Mouse (Mus musculus): ENCODE measurements around the gene Pecam1. TPM values are rescaled to one million over a fixed set of nuclear protein-coding genes. Genes with fewer than 3 reads are reported as not detected.
"Not testable (repeated sequence)": the region's sequence is repeated elsewhere in the genome, so short reads cannot be mapped to it uniquely, and the experiment has no call there.

Pecam1 gene
- total RNA-seq, 2 experiments from 2014 or later: 92.5 to 98.5 TPM

DNA sequence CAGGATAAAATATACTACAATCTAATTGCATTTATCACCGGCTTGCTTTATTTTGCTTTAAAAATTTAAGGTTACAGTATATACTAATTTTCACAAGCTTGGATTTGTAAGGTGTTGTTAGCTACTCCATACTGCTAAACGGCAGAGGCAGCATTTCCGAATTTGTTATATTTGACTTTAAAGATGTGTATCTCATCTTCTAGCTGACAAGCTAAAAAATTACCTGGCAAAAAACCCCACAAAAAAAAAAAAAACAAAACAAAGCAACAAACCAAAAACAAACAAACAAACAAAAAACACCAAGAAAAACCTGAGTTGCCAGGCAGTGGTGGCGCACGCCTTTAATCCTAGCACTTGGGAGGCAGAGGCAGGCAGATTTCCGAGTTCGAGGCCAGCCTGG is 27.7 kb upstream of the Pecam1 start:
- DNase-seq: no peak

DNA sequence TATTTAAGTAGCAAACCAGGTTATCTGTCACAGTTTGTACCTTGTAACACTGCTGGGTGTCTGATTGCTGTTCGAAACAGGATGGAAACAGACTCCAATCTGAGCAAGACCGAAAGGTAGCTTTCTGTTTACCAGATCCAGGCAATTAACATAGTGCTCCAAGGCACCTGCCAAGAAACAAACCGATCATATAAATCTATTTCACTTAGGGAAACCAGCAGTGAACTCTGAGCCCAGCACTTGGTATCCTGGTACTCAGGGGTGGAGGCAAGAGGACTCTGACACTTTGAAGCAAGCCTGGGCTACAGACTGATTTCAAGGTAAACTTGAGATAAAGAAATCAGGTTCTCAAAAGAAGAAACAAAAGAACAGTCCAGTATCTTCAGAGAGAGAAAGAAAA is 27.0 kb upstream of the Pecam1 start:
- no peak for DNase-seq
- intact Hi-C loops (cut with DNase I; ENCODE audit: low total_unique reads): no loop called here

More for the DNA sequence above, 27.7 kb upstream of the Pecam1 start:
- intact Hi-C loops (cut with DNase I; ENCODE audit: low total_unique reads): no loop called here

DNA sequence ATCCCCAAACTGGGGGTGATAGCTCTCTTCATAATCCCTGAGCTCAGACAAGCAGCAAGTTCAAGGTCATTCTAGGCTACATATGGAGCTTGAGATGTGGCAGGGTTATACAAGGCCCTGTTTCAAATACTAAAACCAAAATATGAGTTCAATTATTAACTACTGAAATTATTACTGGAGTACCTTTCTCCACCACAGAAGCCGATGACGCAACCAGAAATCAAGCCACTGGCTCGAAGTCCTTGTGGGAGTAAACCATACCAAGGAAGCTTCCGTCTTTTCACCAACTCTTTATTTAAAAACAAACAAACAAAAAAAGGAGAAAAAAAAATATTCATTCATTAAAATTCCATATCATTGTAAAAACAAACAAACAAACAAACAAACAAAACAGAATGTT is 26.5 kb upstream of the Pecam1 start:
- no peak for DNase-seq
- intact Hi-C loops (cut with DNase I; ENCODE audit: low total_unique reads): no loop called here

DNA sequence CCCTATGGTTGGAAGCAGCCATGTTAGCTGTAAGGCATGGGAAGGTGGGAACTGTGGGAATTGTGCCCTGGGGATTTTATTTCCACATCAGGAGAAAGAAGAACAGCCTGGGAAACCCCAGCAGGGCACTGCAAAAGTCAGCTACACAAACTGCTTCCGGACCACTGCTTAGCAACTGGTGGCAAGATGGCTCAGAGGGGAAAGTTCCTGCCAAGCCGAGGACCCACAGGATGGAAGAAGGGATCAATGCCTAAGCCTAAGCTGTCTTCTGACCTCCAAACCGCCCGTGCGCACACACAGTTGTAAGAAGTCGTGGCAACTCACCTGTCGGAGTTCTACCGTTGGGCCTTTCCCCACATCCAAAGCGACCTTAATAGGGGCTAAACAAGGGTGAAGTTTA is 22.6 kb upstream of the Pecam1 start:
- no peak for DNase-seq
- intact Hi-C loops (cut with DNase I; ENCODE audit: low total_unique reads): no loop called here

DNA sequence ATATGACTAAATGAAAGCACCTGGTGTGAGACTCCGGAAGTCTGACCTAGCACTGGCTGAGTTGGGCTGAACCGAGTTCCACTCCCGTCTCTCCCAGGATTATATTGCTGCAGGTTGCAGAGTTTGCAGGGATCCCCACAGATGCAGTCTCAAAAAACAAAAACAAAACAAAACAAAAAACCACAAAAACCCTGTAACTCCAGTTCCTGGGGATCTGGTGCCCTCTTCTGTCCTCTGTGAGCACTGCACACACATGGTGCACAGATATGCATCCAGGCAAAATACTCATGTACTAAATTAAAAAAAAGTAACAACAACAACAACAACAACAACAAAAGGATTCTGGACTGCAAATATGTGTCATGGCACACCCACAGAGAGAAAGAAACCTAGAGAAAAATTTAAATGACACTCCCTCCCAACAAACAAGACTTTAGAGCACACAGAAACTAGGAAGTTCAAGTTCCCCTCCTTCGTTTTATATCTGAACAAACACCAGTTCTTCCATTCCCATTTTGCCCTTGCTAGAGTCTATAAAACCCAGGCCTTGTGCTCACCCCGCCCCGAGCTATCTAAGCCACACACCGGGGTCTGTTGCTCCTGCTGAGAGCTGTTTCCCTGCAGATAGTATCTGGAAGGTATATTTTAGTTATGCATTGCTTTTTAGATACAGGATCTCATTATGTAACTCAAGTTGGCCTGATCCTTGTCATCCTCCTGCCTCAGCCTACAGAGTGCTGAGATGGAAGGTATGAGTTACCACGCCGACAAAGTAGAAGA is 20.0 kb upstream of the Pecam1 start:
- intact Hi-C loops (cut with DNase I; ENCODE audit: low total_unique reads): no loop called here
- DNase-seq: no peak

DNA sequence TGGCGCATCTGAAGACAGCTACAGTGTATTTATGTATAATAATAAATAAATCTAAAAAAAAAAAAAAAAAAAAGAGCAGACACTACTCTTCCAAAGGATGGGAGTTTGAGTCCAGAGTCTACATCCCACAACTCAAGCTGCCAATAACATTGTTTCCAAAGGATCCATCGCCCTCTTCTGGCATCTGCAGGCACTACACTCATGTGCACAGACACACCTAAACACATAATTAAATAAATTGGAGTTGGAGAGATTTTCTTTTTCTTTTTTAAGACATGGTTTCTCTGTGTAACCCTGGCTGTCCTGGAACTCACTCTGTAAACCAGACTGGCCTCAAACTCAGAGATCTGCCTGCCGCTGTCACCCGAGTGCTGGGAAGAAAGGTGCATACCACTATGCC is 17.1 kb upstream of the Pecam1 start:
- intact Hi-C loops (cut with DNase I; ENCODE audit: low total_unique reads): no loop called here
- DNase-seq: no peak

DNA sequence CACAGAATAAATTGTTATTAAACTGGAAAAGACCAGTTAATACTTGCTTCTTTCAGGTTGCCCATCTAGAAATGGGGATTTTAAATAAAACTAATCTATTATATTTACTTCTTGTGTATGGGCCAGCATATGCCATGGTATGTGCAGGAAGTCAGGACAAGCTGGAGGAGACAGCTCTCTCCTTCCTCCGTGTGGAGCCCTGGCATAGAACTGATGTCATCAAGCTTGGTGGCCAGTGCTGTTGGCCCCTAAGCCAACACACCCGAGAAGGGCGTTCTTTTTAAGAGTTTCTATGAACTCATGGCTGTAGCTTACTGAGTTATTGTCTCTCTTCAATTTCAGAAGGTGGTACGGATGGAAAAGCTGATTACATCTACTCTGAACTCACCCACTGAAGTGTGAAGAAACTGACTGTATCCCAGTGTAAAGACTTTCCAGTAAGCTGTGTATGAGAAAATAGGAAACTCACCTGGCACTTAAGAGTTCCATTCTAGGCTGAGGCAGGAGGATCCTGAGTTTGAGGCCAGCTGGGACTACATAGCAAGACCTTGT is 16.3 kb upstream of the Pecam1 start:
- intact Hi-C loops (cut with DNase I; ENCODE audit: low total_unique reads): no loop called here
- DNase-seq: no peak

DNA sequence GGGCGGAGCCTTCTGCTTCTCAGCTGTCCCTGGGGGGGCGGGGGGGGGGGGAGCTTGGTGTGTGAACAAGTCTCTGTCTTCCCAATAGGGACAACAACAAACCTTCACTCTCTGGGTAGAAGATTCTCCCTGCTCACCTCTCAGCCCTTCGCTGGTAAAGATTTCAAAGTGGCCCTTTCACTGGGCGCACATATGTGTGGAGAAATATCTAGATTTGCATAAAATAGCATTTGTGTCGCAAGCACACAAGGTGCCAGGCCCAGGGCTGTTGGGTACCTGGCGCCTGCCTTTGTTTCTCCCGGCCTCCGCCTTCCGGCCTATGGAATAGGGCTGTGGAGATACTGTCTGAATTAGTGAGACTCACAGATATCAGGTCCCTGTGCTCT is 12.4 kb upstream of the Pecam1 start:
- DNase-seq: no peak
- intact Hi-C loops (cut with DNase I; ENCODE audit: low total_unique reads): no loop called here

DNA sequence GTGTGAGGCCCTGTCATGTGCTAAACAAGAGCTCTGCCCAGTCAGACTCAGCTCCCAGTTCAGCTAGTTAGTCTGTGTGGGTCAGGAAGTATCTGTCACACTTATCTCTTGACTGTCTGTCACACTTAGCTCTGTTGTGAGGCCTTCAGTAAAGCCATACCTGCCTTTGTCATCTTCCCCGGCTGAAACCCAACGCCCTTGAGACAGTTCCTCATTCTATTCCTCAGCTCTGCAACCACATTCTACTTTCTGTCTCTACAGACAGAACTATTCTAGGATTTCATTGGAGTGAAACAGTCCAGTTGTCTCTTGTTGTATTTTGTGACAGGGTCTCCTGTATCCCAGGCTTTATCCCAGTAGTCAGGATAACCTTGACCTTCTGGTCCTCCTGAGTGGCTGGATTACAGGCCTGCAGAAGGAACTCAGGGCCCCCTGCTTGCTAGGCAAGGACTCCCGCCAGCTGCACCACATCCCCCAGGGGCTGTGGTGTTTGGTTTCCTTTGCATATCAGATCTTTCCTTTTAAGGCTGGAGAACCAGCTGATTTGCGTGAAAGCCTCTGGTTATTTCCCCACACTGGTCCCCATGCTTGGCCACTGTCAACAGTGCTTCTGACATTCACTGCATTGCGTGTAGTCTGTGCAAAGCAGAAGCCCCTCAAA is 11.8 kb upstream of the Pecam1 start:
- DNase-seq: peak; percentile 36
- intact Hi-C loops (cut with DNase I; ENCODE audit: low total_unique reads): no loop called here

DNA sequence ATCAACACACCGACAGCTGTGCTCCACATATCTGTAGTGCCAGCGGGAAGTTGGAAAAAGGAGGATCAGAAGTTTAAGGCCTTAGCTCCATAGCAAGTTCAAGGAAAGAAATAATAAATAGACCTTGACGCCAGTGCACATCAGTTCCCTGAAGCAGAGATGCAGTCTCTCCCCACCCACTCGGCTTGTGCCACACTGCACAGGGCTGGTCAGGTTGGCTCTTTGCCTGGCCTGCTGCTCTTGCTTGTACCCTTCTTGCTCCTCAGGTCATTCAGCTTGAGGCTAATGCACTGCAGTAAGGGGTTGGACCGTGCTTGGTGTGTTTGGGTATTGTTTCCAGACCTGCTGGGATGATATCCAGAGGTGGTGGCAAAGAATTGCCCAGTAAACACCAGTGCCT is 10.1 kb upstream of the Pecam1 start:
- intact Hi-C loops (cut with DNase I; ENCODE audit: low total_unique reads): no loop called here
- DNase-seq: no peak

DNA sequence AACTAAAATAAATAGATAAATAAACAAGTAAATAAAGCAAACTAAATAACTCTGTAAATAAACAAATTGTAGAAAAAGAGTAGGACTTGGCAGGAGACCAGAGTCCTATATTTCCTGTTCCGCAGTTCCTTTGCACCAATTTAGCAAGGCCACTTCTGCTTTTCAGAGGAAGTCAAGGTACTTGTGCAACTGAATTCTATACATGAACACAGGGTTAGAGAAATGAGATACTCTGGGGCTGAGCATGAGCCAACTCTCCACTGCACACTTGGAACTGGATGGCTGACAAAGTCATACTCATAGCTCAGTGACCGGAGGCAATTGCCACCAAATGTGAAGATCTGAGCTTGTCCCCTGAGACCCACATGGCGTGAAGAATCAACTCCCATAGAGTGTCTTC is 8.6 kb upstream of the Pecam1 start:
- intact Hi-C loops (cut with DNase I; ENCODE audit: low total_unique reads): loop anchor here (10.0 kb wide), 1 partner anchor 254 kb away; no protein-coding TSS in a partner anchor
- DNase-seq: no peak

DNA sequence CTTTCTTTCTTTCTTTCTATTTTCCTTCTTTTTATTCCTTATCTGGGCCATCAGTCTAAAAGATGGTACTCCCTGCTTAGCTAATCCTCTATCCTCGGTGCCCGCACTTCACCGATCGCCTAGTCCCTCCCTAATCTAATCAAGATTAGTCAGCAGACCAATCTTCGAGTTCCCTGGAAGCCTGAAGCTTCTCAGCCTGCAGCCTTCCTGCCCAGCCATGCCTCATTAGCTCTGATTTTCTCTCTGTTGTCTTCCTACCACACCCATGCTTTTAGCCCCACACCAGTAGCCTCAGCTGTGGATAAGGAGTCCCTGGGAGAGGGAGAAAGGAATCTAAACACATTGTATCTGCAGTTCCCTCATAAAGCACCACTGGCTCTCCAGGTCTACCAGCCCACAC is 5.2 kb upstream of the Pecam1 start:
- DNase-seq: no peak
- intact Hi-C loops (cut with DNase I; ENCODE audit: low total_unique reads): loop anchor here (10.0 kb wide), 1 partner anchor 251 kb away; no protein-coding TSS in a partner anchor

DNA sequence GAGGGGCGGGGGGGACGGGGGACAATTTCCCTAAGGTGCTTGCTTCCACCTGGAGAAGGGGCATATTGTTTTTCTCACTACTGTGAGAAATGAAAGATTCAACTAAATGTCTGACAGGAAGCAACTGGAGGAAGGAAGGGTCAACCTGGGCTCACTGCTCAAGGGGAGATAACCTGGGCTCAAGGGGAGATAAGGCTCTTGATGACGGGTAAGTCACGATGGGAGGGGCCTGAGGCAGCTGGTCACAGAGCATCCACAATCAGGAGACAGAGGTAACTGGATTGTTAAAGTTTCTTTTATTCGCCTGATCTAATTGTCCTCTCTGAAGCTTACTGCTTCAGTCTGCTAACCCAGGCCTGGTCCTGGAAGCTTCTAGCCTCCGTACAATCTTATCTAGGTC is 2.9 kb upstream of the Pecam1 start:
- DNase-seq: no peak
- intact Hi-C loops (cut with DNase I; ENCODE audit: low total_unique reads): loop anchor here (10.0 kb wide), 1 partner anchor 249 kb away; no protein-coding TSS in a partner anchor

DNA sequence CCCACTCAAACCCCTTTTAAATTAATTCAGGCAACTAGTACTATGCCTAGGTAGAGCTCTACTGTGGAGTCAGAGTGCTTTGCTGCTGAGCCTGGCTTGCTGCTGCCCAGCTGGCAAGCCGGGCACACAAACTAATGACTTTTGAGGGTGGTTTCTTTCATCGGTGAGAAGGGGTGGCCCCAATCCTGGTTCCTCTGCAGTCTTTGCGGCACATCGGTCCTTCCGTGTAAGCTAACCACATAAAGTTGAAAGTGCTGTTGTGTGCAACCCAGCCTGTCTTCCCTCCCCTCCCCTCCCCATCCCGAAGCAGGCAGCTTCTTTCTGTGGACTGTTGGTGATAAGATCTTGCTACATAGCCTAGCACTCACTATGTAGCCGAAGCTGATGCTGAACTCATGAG is 1.7 kb upstream of the Pecam1 start:
- intact Hi-C loops (cut with DNase I; ENCODE audit: low total_unique reads): loop anchor here (10.0 kb wide), 1 partner anchor 247 kb away; no protein-coding TSS in a partner anchor
- no peak for DNase-seq

DNA sequence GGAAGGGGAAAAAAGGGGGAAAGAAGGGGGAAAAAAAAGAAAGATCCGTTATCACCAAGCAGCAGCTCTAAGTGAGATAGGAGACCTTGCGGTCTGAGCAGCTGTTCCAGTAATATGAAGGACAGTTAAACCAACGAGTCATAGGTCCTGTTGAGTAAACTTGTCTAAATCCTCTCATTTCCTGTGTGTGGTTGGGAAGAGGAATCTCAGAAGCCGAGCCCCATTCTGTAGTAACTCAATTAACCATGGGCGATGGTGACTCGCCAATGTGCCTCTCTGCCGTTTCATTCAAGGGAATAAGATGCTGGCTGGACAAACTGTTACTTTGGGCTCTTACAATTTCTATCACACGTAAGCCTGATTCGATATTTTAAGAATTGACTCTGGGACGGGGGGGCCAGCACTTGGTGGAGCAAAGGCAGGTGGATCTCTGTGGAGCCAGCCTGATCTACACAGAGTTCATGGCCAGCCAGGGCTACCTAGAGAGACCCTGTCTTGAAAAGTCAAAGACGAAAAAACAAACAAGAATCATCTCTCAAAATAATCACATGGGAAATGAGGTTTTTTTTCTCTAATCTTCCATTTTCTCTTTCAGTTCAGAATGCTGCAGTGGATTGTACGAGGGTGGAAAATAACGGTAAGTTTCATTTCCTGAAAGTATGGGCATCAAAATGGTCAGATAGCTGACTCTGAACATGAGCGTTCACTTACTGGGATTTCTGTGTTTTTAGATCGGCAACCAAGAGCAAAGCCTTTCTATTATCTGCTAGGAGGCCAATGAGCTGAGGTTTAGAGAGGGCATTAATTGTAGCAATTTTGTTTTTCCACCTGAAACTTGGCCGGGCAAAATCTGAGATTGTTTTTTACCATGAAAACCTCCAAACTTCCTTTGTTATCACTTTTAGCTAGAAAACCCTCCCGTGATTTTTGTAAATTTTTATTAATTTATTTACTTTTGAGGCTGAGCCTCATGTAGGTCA is 901 bp upstream of the Pecam1 start, which contains the start of gene Milr1:
Milr1 (plus strand) TSS at position 188 of the 980 bp plus-strand sequence.
- no peak for DNase-seq
- intact Hi-C loops (cut with DNase I; ENCODE audit: low total_unique reads): loop anchor here (10.0 kb wide), 1 partner anchor 247 kb away; no protein-coding TSS in a partner anchor

DNA sequence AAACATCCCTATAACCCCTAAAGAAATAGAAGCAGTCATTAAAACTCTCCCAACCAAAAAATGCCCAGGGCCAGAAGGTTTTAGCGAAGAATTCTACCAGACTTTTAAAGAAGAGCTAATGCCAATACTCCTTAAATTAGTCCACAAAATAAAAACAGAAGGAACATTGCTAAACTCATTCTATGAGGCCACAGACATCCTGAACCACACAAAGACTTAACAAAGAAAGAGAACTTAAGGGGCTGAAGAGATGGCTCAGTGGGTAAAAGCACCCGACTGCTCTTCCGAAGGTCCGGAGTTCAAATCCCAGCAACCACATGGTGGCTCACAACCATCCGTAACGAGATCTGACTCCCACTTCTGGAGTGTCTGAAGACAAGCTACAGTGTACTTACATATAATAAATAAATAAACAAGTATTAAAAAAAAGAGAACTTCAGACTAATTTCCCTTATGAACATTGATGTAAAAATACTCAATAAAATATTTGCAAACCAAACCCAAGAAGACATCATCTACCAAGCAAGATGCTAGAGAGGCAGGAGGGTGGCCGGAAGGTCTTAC is 789 bp downstream of the Pecam1 start:
- not testable (repeated sequence) for DNase-seq
- intact Hi-C loops (cut with DNase I; ENCODE audit: low total_unique reads): loop anchor here (10.0 kb wide), 1 partner anchor 245 kb away; no protein-coding TSS in a partner anchor

DNA sequence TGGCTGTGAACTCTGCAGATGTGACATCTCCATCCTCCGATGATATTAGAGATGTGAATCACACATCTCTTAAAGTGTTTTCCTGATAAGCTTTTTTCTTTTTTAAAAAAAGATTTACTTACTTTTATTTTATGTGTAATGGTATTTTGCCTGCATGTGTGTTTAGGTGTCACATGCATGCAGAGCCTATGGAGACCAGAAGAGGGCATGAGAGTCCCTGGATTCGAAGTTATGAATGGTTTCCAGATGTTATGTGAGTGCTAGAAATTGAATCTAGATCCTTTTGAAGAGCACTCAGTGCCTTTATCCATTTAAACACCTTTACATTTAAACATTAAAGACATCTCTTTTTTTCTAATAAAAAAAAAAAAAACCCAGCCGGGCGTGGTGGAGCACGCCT is 5.5 kb downstream of the Pecam1 start:
- no peak for DNase-seq
- intact Hi-C loops (cut with DNase I; ENCODE audit: low total_unique reads): loop anchor here (2.0 kb wide), 1 partner anchor 96 kb away; no protein-coding TSS in a partner anchor

DNA sequence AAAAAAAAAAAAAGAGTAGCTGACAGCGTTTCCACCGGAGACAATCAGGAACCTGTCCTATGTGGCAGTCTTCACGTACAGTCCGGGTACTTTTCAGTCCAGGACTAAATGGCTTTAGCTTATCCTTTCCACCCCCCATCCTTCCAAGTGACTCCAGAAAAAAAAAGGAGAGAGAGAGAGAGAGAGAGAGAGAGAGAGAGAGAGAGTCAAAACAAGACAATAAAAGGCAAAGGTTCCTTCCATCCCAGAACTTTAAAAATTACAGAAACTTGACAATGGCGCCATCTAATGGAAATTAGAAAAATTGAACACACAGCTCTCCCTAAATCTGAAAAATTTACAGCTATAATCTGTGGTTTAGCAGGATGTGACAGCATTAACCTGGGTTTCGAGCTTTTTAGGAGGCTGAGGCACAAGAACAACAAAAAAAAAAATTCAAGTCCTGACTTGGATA is 8.0 kb downstream of the Pecam1 start:
- DNase-seq: no peak
- intact Hi-C loops (cut with DNase I; ENCODE audit: low total_unique reads): no loop called here

DNA sequence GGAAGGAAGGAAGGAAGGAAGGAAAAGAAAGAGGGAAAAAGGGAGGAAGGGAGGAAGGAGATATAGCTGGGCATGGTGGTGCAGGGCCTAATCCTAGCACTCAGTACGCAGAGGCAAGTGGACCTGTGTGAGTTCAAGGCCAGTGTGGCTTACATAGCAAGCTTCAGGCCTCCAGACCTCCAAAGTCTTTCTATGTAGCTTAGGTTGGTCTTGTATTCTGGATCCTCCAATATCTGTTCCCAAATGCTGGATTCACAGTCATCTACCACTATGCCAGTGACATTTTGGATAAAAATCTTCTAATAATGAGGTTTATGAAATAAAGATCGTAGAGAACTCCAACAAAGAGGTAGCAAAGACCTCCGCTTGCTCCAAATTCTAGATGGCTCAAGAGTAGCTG is 8.6 kb downstream of the Pecam1 start:
- no peak for DNase-seq
- intact Hi-C loops (cut with DNase I; ENCODE audit: low total_unique reads): no loop called here
